Mouse (Mus musculus) heart, embryonic 16.5 days (tissue): ENCODE measurements at regions not wholly inside any gene's neighbourhood (a gene's known extent, or its start where the extent isn't known, plus 50 kb on each side); places are given as distances from the start of the nearest gene placed in this dataset.

Experiments
- ATAC-seq: fragments of 200-750 bp; cut with Nextera tagmentation; replicated peaks from 2 replicates; pipeline ENCODE4 v1.8.0; 2017; ENCODE audit warnings: moderate number of reproducible peaks; ENCODE audit not compliant: insufficient read depth, low FRiP score; ENCODE audit errors: extremely low read depth
- H3K27ac ChIP-seq: fragments of 300-500 bp; sonication (generic); 2 replicates; pipeline ENCODE4 v1.5.1; 2014; ENCODE audit warnings: mild to moderate bottlenecking, low read length, control low read depth, moderate library complexity
- H3K27me3 ChIP-seq: fragments of 300-500 bp; sonication (generic); 2 replicates; pipeline ENCODE4 v1.6.1; 2014; ENCODE audit warnings: low read length, mixed read lengths; ENCODE audit not compliant: control insufficient read depth, insufficient read depth
- H3K36me3 ChIP-seq: fragments of 300-500 bp; sonication (generic); 2 replicates; pipeline ENCODE4 v1.6.1; 2014; ENCODE audit not compliant: control insufficient read depth, insufficient read depth
- H3K4me1 ChIP-seq: fragments of 300-500 bp; sonication (generic); 2 replicates; pipeline ENCODE4 v1.6.1; 2014; ENCODE audit warnings: low read length, mixed read lengths; ENCODE audit not compliant: control insufficient read depth, insufficient read depth
- H3K4me2 ChIP-seq: fragments of 300-500 bp; sonication (generic); 2 replicates; pipeline ENCODE4 v1.6.1; 2014; ENCODE audit warnings: low read depth, mild to moderate bottlenecking, control low read depth, low read length
- H3K4me3 ChIP-seq: fragments of 300-500 bp; sonication (generic); 2 replicates; pipeline ENCODE4 v1.5.1; 2014; ENCODE audit warnings: mild to moderate bottlenecking, control low read depth, low read length
- H3K9ac ChIP-seq: fragments of 300-500 bp; sonication (generic); 2 replicates; pipeline ENCODE4 v1.6.1; 2014; ENCODE audit warnings: low read length, control low read depth
- H3K9me3 ChIP-seq: fragments of 300-500 bp; sonication (generic); replicated peaks from 2 replicates; pipeline ENCODE4 v1.6.1; 2016; ENCODE audit warnings: low read length; ENCODE audit not compliant: control insufficient read depth
- WGBS: fragments of 180-500 bp; shearing (Covaris S2); extraction: QIAGEN DNeasy Blood & Tissue Kit; methylation state at CpG from one replicate; pipeline ENCODE4 v1.1.7; 2014; 5-methylcytosine and 5-hydroxymethylcytosine counted together

- H3K27ac ChIP-seq = no peak overlapping the region
- no peak overlapping the region for H3K9ac ChIP-seq
- H3K36me3 ChIP-seq = no peaks in the 10 kb centered on the region
- H3K27me3 ChIP-seq = no peaks in the 10 kb centered on the region
- H3K4me3 ChIP-seq = no peak overlapping the region
- no peak for ATAC-seq
- no peaks in the 10 kb centered on the region for H3K4me1 ChIP-seq
- WGBS = 80% methylated on average over 1 of the region's 1 CpGs
- H3K4me2 ChIP-seq = no peak overlapping the region
- no peaks in the 10 kb centered on the region for H3K9me3 ChIP-seq
These were observed 50.2 kb upstream of the Galnt18 start for GRCm38 (mm10) chr7:111829931-111830330.
